16 mouse cellular contexts compared by ENCODE assay signal in the genomic region with DNA sequence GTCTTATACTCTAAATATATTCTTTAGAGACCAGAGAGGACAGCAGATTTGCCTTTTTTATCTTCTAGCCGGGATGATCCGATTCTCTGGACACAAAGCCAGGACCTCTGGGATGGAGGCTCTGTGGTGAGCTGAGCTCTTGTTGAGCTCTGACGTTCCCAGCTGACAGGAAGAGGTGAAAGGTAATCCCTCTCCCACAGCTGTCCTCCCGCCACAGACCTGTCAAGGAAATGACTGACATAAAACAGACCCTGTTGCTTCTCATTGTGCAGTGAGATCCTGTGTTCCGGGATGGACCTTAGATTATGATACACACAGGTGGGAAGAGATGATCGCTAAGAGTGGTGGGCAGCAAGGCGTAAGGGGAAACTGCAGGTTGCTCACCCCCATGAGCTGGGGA. TPM values are rescaled to one million over a fixed set of nuclear protein-coding genes. Genes with fewer than 3 reads are reported as not detected.
DNase-seq lines count a peak whose midpoint lies in the region; ATAC-seq and TF ChIP-seq lines count a peak whose summit lies in the region.
"Had no signal": no experiment of that assay in that cellular context is flagged by ENCODE, and none has a peak within 500 bp of the region (broad histone marks: within the 10 kb centered on the region; RNA-seq: fewer than 3 reads in every experiment).

No protein-coding gene starts in this region.

- no peak for DNase-seq in heart, postnatal 14 days
- DNase-seq in kidney, adult 8-10 months, result no peak
- no peak for DNase-seq in thymus, adult 2 months
- DNase-seq: cerebellum, adult 11 months; layer of hippocampus, adult 9-11 months; lung, postnatal 14 days; right cerebral cortex, postnatal 25 days had no signal

- peak; percentile 50 for ATAC-seq in heart, embryonic 12.5 days (ENCODE audit: insufficient number of reproducible peaks, low FRiP score)
- 0 out of 2 replicates have a peak, but pooled peaks have one; percentile 44 for ATAC-seq in kidney, embryonic 16.5 days (ENCODE audit: low FRiP score, low TSS enrichment)
- 0 out of 2 replicates have a peak, but pooled peaks have one; percentile 11 for ATAC-seq in common myeloid progenitor, adult 5-6 weeks (replicated peaks; ENCODE audit: low read depth, poor library complexity, severe bottlenecking)
- ATAC-seq in hindbrain, embryonic 16.5 days, result no peak

- peaks cover 12% of the 10 kb centered on the region; the same call in 1 of the 2 replicates for H3K4me1 ChIP-seq in heart, embryonic 12.5 days (replicated peaks)
- peaks cover 26% of the 10 kb centered on the region for H3K4me1 ChIP-seq in kidney, embryonic 16.5 days (ENCODE audit: insufficient read depth, low read length)
- no peaks in the 10 kb centered on the region; the same call in 1 of the 2 replicates for H3K4me1 ChIP-seq in hindbrain, embryonic 16.5 days (ENCODE audit: control insufficient read depth, insufficient read depth, low read depth, low read length)
- H3K4me1 ChIP-seq in thymus, adult 2 months (replicated peaks; ENCODE audit: control insufficient read depth, insufficient read depth, low read length), result no peaks in the 10 kb centered on the region
- H3K4me1 ChIP-seq: limb, embryonic 13.5 days had no signal

- H3K4me3 ChIP-seq in heart, embryonic 12.5 days, result no peak overlapping the region
- no peak overlapping the region for H3K4me3 ChIP-seq in kidney, embryonic 16.5 days (ENCODE audit: low read length)
- no peak overlapping the region for H3K4me3 ChIP-seq in hindbrain, embryonic 16.5 days (ENCODE audit: low read length)
- H3K4me3 ChIP-seq in thymus, adult 2 months (ENCODE audit: control insufficient read depth, insufficient read depth, low read length), result no peak overlapping the region
- H3K4me3 ChIP-seq: forebrain, embryonic 10.5 days; limb, embryonic 13.5 days; myocyte had no signal

- peak overlapping the region; percentile 41 for H3K4me2 ChIP-seq in heart, embryonic 12.5 days
- H3K4me2 ChIP-seq in kidney, embryonic 16.5 days (replicated peaks; ENCODE audit: low read depth, low read length), result no peak overlapping the region
- peak overlapping the region; percentile 17; the same call in 1 of the 2 replicates for H3K4me2 ChIP-seq in hindbrain, embryonic 16.5 days (ENCODE audit: low read length)
- H3K4me2 ChIP-seq: limb, embryonic 13.5 days had no signal

- H3K9me3 ChIP-seq in heart, embryonic 12.5 days (replicated peaks), result no peaks in the 10 kb centered on the region
- no peaks in the 10 kb centered on the region for H3K9me3 ChIP-seq in kidney, embryonic 16.5 days (ENCODE audit: low read length)
- H3K9me3 ChIP-seq in hindbrain, embryonic 16.5 days (ENCODE audit: control insufficient read depth, low read length), result no peaks in the 10 kb centered on the region
- H3K9me3 ChIP-seq: forebrain, embryonic 10.5 days; limb, embryonic 13.5 days had no signal

- H3K9ac ChIP-seq in heart, embryonic 12.5 days, result no peak overlapping the region
- no peak overlapping the region for H3K9ac ChIP-seq in kidney, embryonic 16.5 days (replicated peaks; ENCODE audit: low read length)
- H3K9ac ChIP-seq in hindbrain, embryonic 16.5 days (ENCODE audit: low read depth, low read length), result no peak overlapping the region
- H3K9ac ChIP-seq: limb, embryonic 13.5 days had no signal

- H3K27me3 ChIP-seq in heart, embryonic 12.5 days (replicated peaks), result no peaks in the 10 kb centered on the region
- H3K27me3 ChIP-seq in kidney, embryonic 16.5 days (ENCODE audit: insufficient read depth, low read length), result no peaks in the 10 kb centered on the region
- H3K27me3 ChIP-seq in hindbrain, embryonic 16.5 days (replicated peaks; ENCODE audit: control insufficient read depth, insufficient read depth, low read length), result no peaks in the 10 kb centered on the region
- H3K27me3 ChIP-seq in thymus, adult 2 months (ENCODE audit: control insufficient read depth, insufficient read depth, low read length), result no peaks in the 10 kb centered on the region
- H3K27me3 ChIP-seq: limb, embryonic 13.5 days had no signal

- no peak for TF ChIP-seq CTCF in thymus, adult 2 months (IDR thresholded peaks at IDR 0.05; ENCODE audit: borderline replicate concordance, control insufficient read depth, extremely low read depth, insufficient read depth, low read length, poor library complexity)

- H3K36me3 ChIP-seq in heart, embryonic 12.5 days, result no peaks in the 10 kb centered on the region
- no peaks in the 10 kb centered on the region for H3K36me3 ChIP-seq in kidney, embryonic 16.5 days (ENCODE audit: insufficient read depth, low read length)
- H3K36me3 ChIP-seq in hindbrain, embryonic 16.5 days (ENCODE audit: control insufficient read depth, insufficient read depth, low read length), result no peaks in the 10 kb centered on the region
- H3K36me3 ChIP-seq in thymus, adult 2 months (ENCODE audit: control insufficient read depth, insufficient read depth, low read length), result no peaks in the 10 kb centered on the region
- H3K36me3 ChIP-seq: forebrain, embryonic 10.5 days; G1E; limb, embryonic 13.5 days had no signal

- peak overlapping the region; percentile 61 for H3K27ac ChIP-seq in heart, embryonic 12.5 days (ENCODE audit: poor library complexity, severe bottlenecking)
- H3K27ac ChIP-seq in kidney, embryonic 16.5 days (ENCODE audit: low read length), result 0 out of 2 replicates have a peak overlapping the region, but pooled peaks have one; percentile 11
- 0 out of 2 replicates have a peak overlapping the region, but pooled peaks have one; percentile 23 for H3K27ac ChIP-seq in hindbrain, embryonic 16.5 days (ENCODE audit: low read depth, low read length)
- H3K27ac ChIP-seq in thymus, adult 2 months (ENCODE audit: control insufficient read depth, insufficient read depth, low read length), result no peak overlapping the region
- H3K27ac ChIP-seq: forebrain, embryonic 10.5 days; kidney, postnatal 0 days; limb, embryonic 13.5 days had no signal

- intact Hi-C loops in heart, postnatal 14 days (cut with DNase I), result no loop called here

- TF ChIP-seq POLR2A in thymus, adult 2 months (IDR thresholded peaks at IDR 0.05; ENCODE audit: control insufficient read depth, extremely low read depth, insufficient read depth, low read length, poor library complexity), result no peak

- 12% methylated on average over 7 of the region's 7 CpGs for WGBS in heart, embryonic 12.5 days
- WGBS in kidney, embryonic 16.5 days, result 23% methylated on average over 7 of the region's 7 CpGs
- 57% methylated on average over 7 of the region's 7 CpGs for WGBS in hindbrain, embryonic 16.5 days
- 32% methylated on average over 7 of the region's 7 CpGs for WGBS in thymus, adult 2 months

RNA-seq across cellular contexts. Expression of gene Ednrb, which starts 9.6 kb away (rescaled TPM):
- 120 and 130 TPM in 2 replicates for polyA plus RNA-seq in heart, embryonic 12.5 days (2016; fragmentation: Nextera tagmentation; extraction: Ambion mirVana)
- total RNA-seq in heart, postnatal 14 days (2021), result 10 to 100 TPM; 21.5 to 27.8 TPM
- polyA plus RNA-seq in kidney, embryonic 16.5 days (2015; fragmentation: Nextera tagmentation; extraction: Ambion mirVana), result 52.7 and 57.7 TPM in 2 replicates
- total RNA-seq in common myeloid progenitor, adult 5-6 weeks (2017), result 0.23 TPM in 1 of 2 replicates, not detected in the other
- polyA plus RNA-seq in hindbrain, embryonic 16.5 days (2015; fragmentation: Nextera tagmentation; extraction: Ambion mirVana), result 139 and 159 TPM in 2 replicates
- polyA plus RNA-seq in thymus, adult 2 months (2012; rRNA removed), result 0.82 and 1.0 TPM in 2 replicates
- polyA plus RNA-seq: G1E, myocyte had no signal

Comparison
In these comparisons a context has a peak if more than half of its experiments do, and no peak if none do; other contexts are left out.
1. RNA of gene Ednrb, which starts 9.6 kb away (polyA plus RNA-seq): 139 to 159 TPM in hindbrain, embryonic 16.5 days, 120 to 130 TPM in heart, embryonic 12.5 days and 52.7 to 57.7 TPM in kidney, embryonic 16.5 days; 0.82 to 1.0 TPM in thymus, adult 2 months; every median in the first group is over 10 times any median in the second.